Mouse (Mus musculus) limb, embryonic 11.5 days (tissue): Measurements from ENCODE around the gene 2310022B05Rik. TPM values are rescaled to one million over a fixed set of nuclear protein-coding genes. Genes with fewer than 3 reads are reported as not detected.

Experiments
- ATAC-seq: fragments of 200-750 bp; cut with Nextera tagmentation; 2 replicates; pipeline ENCODE4 v1.8.0; 2017; ENCODE audit warnings: low read depth; ENCODE audit not compliant: insufficient number of reproducible peaks, low FRiP score, low TSS enrichment
- DNase-seq: peaks from one replicate; pipeline ENCODE4 v3.0.0-alpha.2; 2015; ENCODE audit warnings: low spot score
- H3K27ac ChIP-seq: fragments of 300-500 bp; sonication (generic); replicated peaks from 2 replicates; pipeline ENCODE4 v1.5.1; 2014; ENCODE audit warnings: low read depth, mild to moderate bottlenecking, low read length
- H3K27me3 ChIP-seq: fragments of 300-500 bp; sonication (generic); 2 replicates; pipeline ENCODE4 v1.6.1; 2014; ENCODE audit warnings: mild to moderate bottlenecking, low read length, mixed read lengths; ENCODE audit not compliant: control insufficient read depth, insufficient read depth
- H3K36me3 ChIP-seq: fragments of 300-500 bp; sonication (generic); 2 replicates; pipeline ENCODE4 v1.6.1; 2014; ENCODE audit warnings: mild to moderate bottlenecking, low read length, moderate library complexity, mixed read lengths; ENCODE audit not compliant: control insufficient read depth, insufficient read depth
- H3K4me1 ChIP-seq: fragments of 300-500 bp; sonication (generic); 2 replicates; pipeline ENCODE4 v1.6.1; 2014; ENCODE audit warnings: low read length, mixed read lengths; ENCODE audit not compliant: control insufficient read depth, insufficient read depth
- H3K4me2 ChIP-seq: fragments of 300-500 bp; sonication (generic); 2 replicates; pipeline ENCODE4 v1.6.1; 2014; ENCODE audit warnings: low read depth, mild to moderate bottlenecking, moderate library complexity; ENCODE audit not compliant: severe bottlenecking
- H3K4me3 ChIP-seq: fragments of 300-500 bp; sonication (generic); 2 replicates; pipeline ENCODE4 v1.5.1; 2014; ENCODE audit warnings: low read depth, low read length
- H3K9ac ChIP-seq: fragments of 300-500 bp; sonication (generic); 2 replicates; pipeline ENCODE4 v1.6.1; 2014; ENCODE audit warnings: mild to moderate bottlenecking, low read length
- H3K9me3 ChIP-seq: fragments of 300-500 bp; sonication (generic); 2 replicates; pipeline ENCODE4 v1.6.1; 2016; ENCODE audit warnings: low read length; ENCODE audit not compliant: control insufficient read depth
- WGBS: fragments of 180-500 bp; shearing (Covaris S2); extraction: QIAGEN DNeasy Blood & Tissue Kit; methylation state at CpG from one replicate; pipeline ENCODE4 v1.1.7; 2014; 5-methylcytosine and 5-hydroxymethylcytosine counted together
- polyA plus RNA-seq: library from polyadenylated mRNA; unstranded; fragments of >200 nt; fragmentation: Nextera tagmentation; extraction: Ambion mirVana; gene quantifications from 2 replicates; pipeline ENCODE4 v1.2.1, GENCODE M21; 2014

2310022B05Rik gene
- polyA plus RNA-seq, 1 experiment from 2014 or later: 28.2 TPM

GRCm38 (mm10) chr8:124634411-124635246 is 28.5 kb downstream of the 2310022B05Rik start:
- no peak overlapping the region for H3K27ac ChIP-seq
- H3K9me3 ChIP-seq: no peaks in the 10 kb centered on the region
- no peak overlapping the region for H3K9ac ChIP-seq
- ATAC-seq (no peak), DNase-seq (no peak)
- no peaks in the 10 kb centered on the region for H3K4me1 ChIP-seq
- H3K27me3 ChIP-seq: no peaks in the 10 kb centered on the region
- H3K4me2 ChIP-seq: no peak overlapping the region
- 89% methylated on average over 13 of the region's 13 CpGs for WGBS
- 0 out of 2 replicates have a peak, but pooled peaks cover 2% of the 10 kb centered on the region for H3K36me3 ChIP-seq
- no peak overlapping the region for H3K4me3 ChIP-seq

DNA sequence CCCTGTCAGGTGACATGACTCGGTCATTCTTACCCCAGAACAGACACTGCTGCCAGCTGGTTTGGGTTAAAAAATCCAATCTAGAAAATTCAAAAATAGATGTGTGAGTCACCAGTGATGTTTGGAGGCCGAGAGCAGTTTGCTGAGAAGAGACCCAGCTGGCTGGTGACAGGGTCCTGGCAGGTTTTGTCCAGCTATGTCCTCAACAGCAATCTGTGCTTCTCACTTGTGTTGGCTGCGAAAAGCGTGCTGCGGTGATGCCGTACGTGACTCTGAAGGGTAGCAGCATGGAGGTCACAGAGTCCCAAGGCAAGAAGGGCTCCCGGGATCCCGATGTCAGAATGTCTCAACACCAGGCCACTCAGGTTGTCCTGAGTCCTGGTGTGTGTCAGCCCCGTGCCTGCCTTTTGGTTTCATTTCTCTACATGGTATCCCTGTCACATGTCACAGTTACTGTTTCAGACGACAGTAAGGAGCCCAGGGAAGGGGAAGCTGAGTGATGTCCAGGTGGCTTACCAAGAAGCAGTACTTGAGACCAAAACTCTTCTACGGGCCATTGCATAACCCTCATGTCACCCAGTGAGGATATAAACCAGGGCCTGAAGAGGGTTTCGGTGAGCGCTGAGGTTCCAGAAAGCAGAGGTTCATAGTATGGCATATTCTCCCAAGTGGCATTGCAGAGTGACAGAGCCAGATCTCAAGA is 30.0 kb downstream of the 2310022B05Rik start:
- DNase-seq (no peak), ATAC-seq (no peak)

GRCm38 (mm10) chr8:124631966-124632365 is 31.2 kb downstream of the 2310022B05Rik start:
- H3K27ac ChIP-seq: no peak overlapping the region
- no peaks in the 10 kb centered on the region for H3K27me3 ChIP-seq
- no peaks in the 10 kb centered on the region for H3K9me3 ChIP-seq
- H3K9ac ChIP-seq: no peak overlapping the region
- H3K4me2 ChIP-seq: no peak overlapping the region
- 55% methylated on average over 7 of the region's 7 CpGs for WGBS
- H3K4me3 ChIP-seq: no peak overlapping the region
- H3K36me3 ChIP-seq: 0 out of 2 replicates have a peak, but pooled peaks cover 2% of the 10 kb centered on the region
- no peaks in the 10 kb centered on the region for H3K4me1 ChIP-seq
- DNase-seq (no peak), ATAC-seq (no peak)

More for the DNA sequence above, 30.0 kb downstream of the 2310022B05Rik start:
- no peaks in the 10 kb centered on the region for H3K4me1 ChIP-seq
- no peak overlapping the region for H3K27ac ChIP-seq
- no peak overlapping the region for H3K4me3 ChIP-seq
- WGBS: 89% methylated on average over 14 of the region's 14 CpGs
- no peak overlapping the region for H3K4me2 ChIP-seq
- no peak overlapping the region for H3K9ac ChIP-seq
- H3K9me3 ChIP-seq: no peaks in the 10 kb centered on the region
- H3K27me3 ChIP-seq: no peaks in the 10 kb centered on the region
- H3K36me3 ChIP-seq: 0 out of 2 replicates have a peak, but pooled peaks cover 2% of the 10 kb centered on the region

GRCm38 (mm10) chr8:124630891-124631290 is 32.3 kb downstream of the 2310022B05Rik start:
- no peaks in the 10 kb centered on the region for H3K4me1 ChIP-seq
- ATAC-seq (no peak), DNase-seq (no peak)
- no peak overlapping the region for H3K9ac ChIP-seq
- no peaks in the 10 kb centered on the region for H3K27me3 ChIP-seq
- no peak overlapping the region for H3K27ac ChIP-seq
- H3K4me2 ChIP-seq: no peak overlapping the region
- no peaks in the 10 kb centered on the region for H3K9me3 ChIP-seq
- WGBS: 90% methylated on average over 4 of the region's 4 CpGs
- no peak overlapping the region for H3K4me3 ChIP-seq
- H3K36me3 ChIP-seq: no peaks in the 10 kb centered on the region

DNA sequence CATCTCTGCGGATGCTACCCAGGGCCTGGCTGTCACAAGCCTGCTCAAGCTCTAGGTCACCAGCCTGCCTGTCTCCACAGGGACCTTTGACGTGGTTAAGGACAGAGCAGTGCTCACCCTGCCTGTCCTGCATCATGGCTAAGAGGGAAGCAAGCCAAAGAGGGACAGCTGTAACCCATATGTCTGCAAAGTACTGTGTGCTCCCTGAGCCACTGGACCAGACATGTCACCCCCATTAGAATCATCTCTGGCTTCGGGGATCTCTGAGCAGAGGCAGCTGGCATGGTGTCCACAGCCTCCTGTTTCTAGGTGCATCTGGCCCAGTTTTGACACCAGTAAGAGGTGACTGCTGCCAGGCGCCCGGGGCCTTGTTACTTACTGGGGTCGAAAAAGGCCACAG is 32.7 kb downstream of the 2310022B05Rik start:
- Histone ChIP-seq H3K27ac (no peak overlapping the region), H3K9ac (no peak overlapping the region), H3K9me3 (no peaks in the 10 kb centered on the region), H3K27me3 (no peaks in the 10 kb centered on the region), H3K4me2 (no peak overlapping the region), H3K36me3 (no peaks in the 10 kb centered on the region), H3K4me1 (no peaks in the 10 kb centered on the region), H3K4me3 (no peak overlapping the region)
- 80% methylated on average over 6 of the region's 6 CpGs for WGBS
- DNase-seq: no peak
- ATAC-seq: no peak

DNA sequence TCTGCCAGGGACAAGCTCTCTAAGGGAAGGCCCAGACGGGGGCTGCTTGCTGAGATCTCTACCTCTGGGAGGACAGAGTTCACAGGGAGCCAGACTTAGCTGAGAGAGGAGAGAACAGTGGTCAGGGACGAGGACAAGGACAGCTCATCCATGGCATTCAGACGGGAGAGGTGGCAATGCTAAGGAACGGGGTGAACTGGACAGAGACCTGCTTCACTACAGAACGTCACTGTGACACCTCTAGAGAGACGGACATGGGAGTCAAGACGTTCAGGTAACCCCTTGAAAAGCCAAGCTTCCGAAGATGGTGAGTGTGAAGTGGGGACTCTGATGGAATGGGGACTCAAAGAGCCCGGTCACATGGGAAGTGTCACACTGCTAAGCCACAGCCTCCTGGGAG is 36.9 kb downstream of the 2310022B05Rik start:
- DNase-seq (no peak), ATAC-seq (no peak)
- no peak overlapping the region for H3K9ac ChIP-seq
- H3K4me3 ChIP-seq: no peak overlapping the region
- no peak overlapping the region for H3K4me2 ChIP-seq
- H3K9me3 ChIP-seq: no peaks in the 10 kb centered on the region
- WGBS: 84% methylated on average over 9 of the region's 9 CpGs
- no peaks in the 10 kb centered on the region for H3K4me1 ChIP-seq
- H3K36me3 ChIP-seq: no peaks in the 10 kb centered on the region
- H3K27me3 ChIP-seq: no peaks in the 10 kb centered on the region
- no peak overlapping the region for H3K27ac ChIP-seq

- Histone ChIP-seq H3K9me3 (no peaks in the 10 kb centered on the region), H3K27me3 (no peaks in the 10 kb centered on the region), H3K36me3 (no peaks in the 10 kb centered on the region), H3K4me3 (no peak overlapping the region), H3K4me1 (no peaks in the 10 kb centered on the region), H3K27ac (no peak overlapping the region), H3K4me2 (no peak overlapping the region), H3K9ac (no peak overlapping the region; the same call in 1 of the 2 replicates)
- ATAC-seq (no peak), DNase-seq (no peak)
- 66% methylated on average over 5 of the region's 5 CpGs for WGBS
Observed at GRCm38 (mm10) chr8:124621255-124621654, 41.9 kb downstream of the 2310022B05Rik start.

- Histone ChIP-seq H3K9ac (no peak overlapping the region), H3K4me2 (no peak overlapping the region), H3K9me3 (no peaks in the 10 kb centered on the region), H3K27me3 (no peaks in the 10 kb centered on the region), H3K36me3 (no peaks in the 10 kb centered on the region), H3K4me3 (no peak overlapping the region), H3K27ac (no peak overlapping the region), H3K4me1 (no peaks in the 10 kb centered on the region)
- no peak for ATAC-seq
- DNase-seq: no peak
- 75% methylated on average over 9 of the region's 9 CpGs for WGBS
Observed at GRCm38 (mm10) chr8:124618252-124618651, 44.9 kb downstream of the 2310022B05Rik start.
